Mouse (Mus musculus) MEL (cell line): ENCODE measurements around the gene AU018091. TPM values are rescaled to one million over a fixed set of nuclear protein-coding genes. Genes with fewer than 3 reads are reported as not detected.
A peak's percentile ranks its signal among the peaks of the same experiment; 100 is the strongest.

Source experiments
- DNase-seq: peaks from one replicate; pipeline ENCODE4 v3.0.0; 2011; ENCODE audit warnings: low read depth, low spot score
- H3K27ac ChIP-seq: 2 replicates; pipeline ENCODE4 v1.5.1; 2012; ENCODE audit warnings: low read depth, mild to moderate bottlenecking, control low read depth, low read length, moderate library complexity; ENCODE audit not compliant: control insufficient read depth
- H3K27me3 ChIP-seq, 2 experiments: fragments of 150-350 bp in 1 of 2; sonication (generic) in 1 of 2; 2 replicates each; pipeline ENCODE4 v1.6.1; 2012; ENCODE audit warnings: low read length in 2 of 2, mild to moderate bottlenecking in 2 of 2, improper control_type of control experiment in 1 of 2, moderate library complexity in 1 of 2; ENCODE audit not compliant: insufficient read depth in 2 of 2, control insufficient read depth in 1 of 2
- H3K36me3 ChIP-seq, 2 experiments: 2 replicates each; pipeline ENCODE4 v1.6.1; 2012 to 2014; ENCODE audit warnings: low read length in 2 of 2, improper control_type of control experiment in 1 of 2, inconsistent platforms in 1 of 2, mild to moderate bottlenecking in 1 of 2; ENCODE audit not compliant: insufficient read depth in 2 of 2, control insufficient read depth in 1 of 2
- H3K4me1 ChIP-seq, 2 experiments: fragments of 150-350 bp in 1 of 2; sonication (generic) in 1 of 2; 2 replicates each; pipeline ENCODE4 v1.6.1; 2012; ENCODE audit warnings: low read length in 2 of 2, improper control_type of control experiment in 1 of 2, mild to moderate bottlenecking in 1 of 2; ENCODE audit not compliant: insufficient read depth in 2 of 2, control insufficient read depth in 1 of 2
- H3K4me3 ChIP-seq, 2 experiments: fragments of 150-350 bp in 1 of 2; sonication (generic) in 1 of 2; 2 replicates each; pipeline ENCODE4 v1.5.1; 2012; ENCODE audit warnings: low read depth in 2 of 2, low read length in 2 of 2, mild to moderate bottlenecking in 2 of 2, moderate library complexity in 2 of 2, control low read depth in 1 of 2, improper control_type of control experiment in 1 of 2; ENCODE audit not compliant: control insufficient read depth in 1 of 2, insufficient read depth in 1 of 2
- H3K79me2 ChIP-seq: 2 replicates; pipeline ENCODE4 v1.6.1; 2012; ENCODE audit warnings: mild to moderate bottlenecking, low read length, moderate library complexity; ENCODE audit not compliant: control insufficient read depth, poor library complexity, insufficient read depth
- H3K9ac ChIP-seq: 2 replicates; pipeline ENCODE4 v1.6.1; 2012; ENCODE audit warnings: low read depth, mild to moderate bottlenecking, control low read depth, low read length, moderate library complexity; ENCODE audit not compliant: control insufficient read depth, poor library complexity, severe bottlenecking
- H3K9me3 ChIP-seq: fragments of 150-350 bp; sonication (generic); replicated peaks from 2 replicates; pipeline ENCODE4 v1.6.1; 2012; ENCODE audit warnings: mild to moderate bottlenecking, low read length, improper control_type of control experiment, moderate library complexity; ENCODE audit not compliant: insufficient read depth
- CHD1 ChIP-seq: IDR thresholded peaks from 2 replicates; pipeline ENCODE4 v1.6.1; 2012; ENCODE audit warnings: low read depth, mild to moderate bottlenecking, inconsistent platforms, low read length, improper control_type of control experiment
- CTCF ChIP-seq, 3 experiments: IDR thresholded peaks in 2 of 3; conservative IDR thresholded peaks in 1 of 3; 2 replicates each; pipeline ENCODE4 v1.5.1; 2011 to 2012; ENCODE audit warnings: low read length in 3 of 3, low read depth in 2 of 3, mild to moderate bottlenecking in 2 of 3, improper control_type of control experiment in 1 of 3, inconsistent platforms in 1 of 3, mixed read lengths in 1 of 3, moderate library complexity in 1 of 3; ENCODE audit not compliant: control insufficient read depth in 1 of 3, insufficient read depth in 1 of 3, poor library complexity in 1 of 3, severe bottlenecking in 1 of 3
- E2F4 ChIP-seq: IDR thresholded peaks from 2 replicates; pipeline ENCODE4 v1.6.1; 2011; ENCODE audit warnings: low read depth, low read length, improper control_type of control experiment, borderline replicate concordance
- ELF1 ChIP-seq: IDR thresholded peaks from 2 replicates; pipeline ENCODE4 v1.6.1; 2014; ENCODE audit warnings: low read depth, mild to moderate bottlenecking, inconsistent platforms, low read length, improper control_type of control experiment, moderate library complexity
- JUND ChIP-seq: IDR thresholded peaks from 2 replicates; pipeline ENCODE4 v1.6.1; 2011; ENCODE audit warnings: low read depth, mild to moderate bottlenecking, improper control_type of control experiment, low read length
- MAFK ChIP-seq: IDR thresholded peaks from 2 replicates; pipeline ENCODE4 v1.6.1; 2011; ENCODE audit warnings: low read depth, mild to moderate bottlenecking, low read length, improper control_type of control experiment, borderline replicate concordance
- MEF2A ChIP-seq: IDR thresholded peaks from 2 replicates; pipeline ENCODE4 v1.6.1; 2014; ENCODE audit warnings: low read depth, mild to moderate bottlenecking, inconsistent platforms, low read length, improper control_type of control experiment; ENCODE audit not compliant: poor library complexity, insufficient replicate concordance, severe bottlenecking; ENCODE audit errors: extremely low read depth
- MXI1 ChIP-seq: IDR thresholded peaks from 2 replicates; pipeline ENCODE4 v1.6.1; 2011; ENCODE audit warnings: mild to moderate bottlenecking, low read depth, low read length, improper control_type of control experiment
- NRF1 ChIP-seq: IDR thresholded peaks from 2 replicates; pipeline ENCODE4 v1.6.1; 2014; ENCODE audit warnings: low read depth, mild to moderate bottlenecking, inconsistent platforms, low read length, improper control_type of control experiment, moderate library complexity; ENCODE audit not compliant: poor library complexity, insufficient read depth, severe bottlenecking
- POLR2AphosphoS5 ChIP-seq: IDR thresholded peaks from 2 replicates; pipeline ENCODE4 v1.6.1; 2012; ENCODE audit warnings: low read depth, borderline replicate concordance, mild to moderate bottlenecking, inconsistent platforms, low read length, moderate library complexity, mixed read lengths
- RAD21 ChIP-seq: IDR thresholded peaks from 2 replicates; pipeline ENCODE4 v1.6.1; 2011; ENCODE audit warnings: mild to moderate bottlenecking, low read depth, low read length, improper control_type of control experiment
- RCOR1 ChIP-seq: IDR thresholded peaks from 2 replicates; pipeline ENCODE4 v1.6.1; 2012; ENCODE audit warnings: low read depth, mild to moderate bottlenecking, inconsistent platforms, low read length, improper control_type of control experiment
- USF2 ChIP-seq, 2 experiments: IDR thresholded peaks; 2 replicates each; pipeline ENCODE4 v1.6.1; 2011 to 2012; ENCODE audit warnings: improper control_type of control experiment in 2 of 2, low read length in 2 of 2, borderline replicate concordance in 1 of 2, inconsistent platforms in 1 of 2, low read depth in 1 of 2, mild to moderate bottlenecking in 1 of 2; ENCODE audit not compliant: insufficient read depth in 1 of 2
- ZMIZ1 ChIP-seq: IDR thresholded peaks from 2 replicates; pipeline ENCODE4 v1.6.1; 2012; ENCODE audit warnings: low read depth, mild to moderate bottlenecking, inconsistent platforms, low read length, improper control_type of control experiment, moderate library complexity
- polyA plus RNA-seq, 2 experiments: library from polyadenylated mRNA; stranded (reverse) in 1 of 2; unstranded in 1 of 2; fragments of >175 nt in 1 of 2; fragments of >200 nt in 1 of 2; gene quantifications; 2 replicates each; pipeline versions ENCODE4 v1.2.1 to v1.2.4; 2012; ENCODE audit warnings: low replicate concordance in 2 of 2, low read depth in 1 of 2; ENCODE audit not compliant: insufficient read length in 2 of 2, insufficient read depth in 1 of 2, missing spikeins in 1 of 2
- total RNA-seq: library from RNA; depleted of rRNA; stranded (reverse); fragments of 300-350 nt; gene quantifications from 2 replicates; pipeline ENCODE4 v1.2.3, GENCODE M21; 2012

Gene AU018091
- total and polyA plus RNA-seq, 3 experiments: not detected

DNA sequence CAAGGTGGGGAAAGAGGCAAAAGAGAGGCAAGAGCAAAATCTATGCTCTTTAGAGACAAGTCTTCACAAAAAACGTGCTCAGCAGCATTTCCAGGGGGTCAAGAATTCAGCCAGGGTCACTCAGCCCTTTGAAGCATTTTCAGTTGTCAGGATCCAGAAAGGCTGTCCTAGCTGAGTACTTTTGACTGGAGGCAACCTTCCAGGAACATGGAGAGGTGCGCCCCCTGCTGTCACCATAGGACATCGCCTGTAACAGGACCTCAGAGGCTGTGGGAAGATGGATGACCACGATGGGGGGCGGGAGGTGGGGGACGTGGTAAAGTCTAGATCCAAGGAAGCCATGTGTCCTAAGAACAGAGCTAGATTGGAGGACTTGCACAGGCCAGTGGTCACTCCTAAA is 24.9 kb upstream of the AU018091 start:
- TF ChIP-seq CTCF (IDR thresholded peaks at IDR 0.05 in 2 of 3, conservative IDR thresholded peaks at IDR 0.05 in 1 of 3; ENCODE audit: control insufficient read depth in 1 of 3, insufficient read depth in 1 of 3, low read depth in 2 of 3, low read length in 3 of 3, poor library complexity in 1 of 3, severe bottlenecking in 1 of 3): peak in 2 of 3 experiments; percentile 39 to 57; a peak in 4 of 6 replicates
- peak; percentile 43 for TF ChIP-seq RAD21
- no peak for TF ChIP-seq E2F4
- no peak overlapping the region for H3K27ac ChIP-seq
- H3K9ac ChIP-seq: no peak overlapping the region

GRCm38 (mm10) chr7:3193049-3193632 is 24.1 kb upstream of the AU018091 start:
- no peak for DNase-seq
- Histone ChIP-seq H3K79me2 (no peaks in the 10 kb centered on the region), H3K4me1 (no peaks in the 10 kb centered on the region), H3K9me3 (no peaks in the 10 kb centered on the region), H3K27me3 (no peaks in the 10 kb centered on the region), H3K4me3 (no peak overlapping the region), H3K36me3 (no peaks in the 10 kb centered on the region), H3K27ac (no peak overlapping the region), H3K9ac (no peak overlapping the region)
- no peak for TF ChIP-seq RCOR1
- no peak for TF ChIP-seq MEF2A
- no peak for TF ChIP-seq MAFK
- TF ChIP-seq CTCF (IDR thresholded peaks at IDR 0.05 in 2 of 3, conservative IDR thresholded peaks at IDR 0.05 in 1 of 3; ENCODE audit: control insufficient read depth in 1 of 3, insufficient read depth in 1 of 3, low read depth in 2 of 3, low read length in 3 of 3, poor library complexity in 1 of 3, severe bottlenecking in 1 of 3): no peak
- no peak for TF ChIP-seq NRF1
- no peak for TF ChIP-seq POLR2AphosphoS5
- no peak for TF ChIP-seq JUND
- TF ChIP-seq ZMIZ1: no peak
- no peak for TF ChIP-seq MXI1
- no peak for TF ChIP-seq ELF1
- no peak for TF ChIP-seq USF2 (IDR thresholded peaks at IDR 0.05; ENCODE audit: borderline replicate concordance in 1 of 2, insufficient read depth in 1 of 2, low read depth in 1 of 2, low read length in 2 of 2)
- no peak for TF ChIP-seq CHD1

More for the DNA sequence above, 24.9 kb upstream of the AU018091 start:
- H3K4me3 ChIP-seq: no peak overlapping the region
- DNase-seq: peak; percentile 65
- H3K79me2 ChIP-seq: no peaks in the 10 kb centered on the region
- no peaks in the 10 kb centered on the region for H3K36me3 ChIP-seq
- no peaks in the 10 kb centered on the region for H3K4me1 ChIP-seq
- no peaks in the 10 kb centered on the region for H3K27me3 ChIP-seq
- no peaks in the 10 kb centered on the region for H3K9me3 ChIP-seq
